Mouse (Mus musculus) brown adipose tissue, adult 24 weeks (tissue): ENCODE measurements at regions not wholly inside any gene's neighbourhood (a gene's known extent, or its start where the extent isn't known, plus 50 kb on each side); places are given as distances from the start of the nearest gene placed in this dataset.

Experiments used
- H3K27ac ChIP-seq: fragments of 200-500 bp; replicated peaks from 2 replicates; pipeline ENCODE4 v1.5.1; 2012; ENCODE audit warnings: low read depth, mild to moderate bottlenecking, low read length
- H3K4me1 ChIP-seq: fragments of 200-500 bp; 2 replicates; pipeline ENCODE4 v1.6.1; 2012; ENCODE audit warnings: low read length, mixed read lengths; ENCODE audit not compliant: control insufficient read depth, insufficient read depth, insufficient read length
- H3K4me3 ChIP-seq: fragments of 200-500 bp; 2 replicates; pipeline ENCODE4 v1.5.1; 2012; ENCODE audit warnings: low read depth, mild to moderate bottlenecking, low read length, moderate library complexity; ENCODE audit not compliant: insufficient read depth

- H3K4me1 ChIP-seq: peaks cover 3% of the 10 kb centered on the region; the same call in 1 of the 2 replicates
- H3K27ac ChIP-seq: no peak overlapping the region
- H3K4me3 ChIP-seq: no peak overlapping the region
These were observed 346.9 kb downstream of the Sox4 start for GRCm38 (mm10) chr13:28606651-28607050.

DNA sequence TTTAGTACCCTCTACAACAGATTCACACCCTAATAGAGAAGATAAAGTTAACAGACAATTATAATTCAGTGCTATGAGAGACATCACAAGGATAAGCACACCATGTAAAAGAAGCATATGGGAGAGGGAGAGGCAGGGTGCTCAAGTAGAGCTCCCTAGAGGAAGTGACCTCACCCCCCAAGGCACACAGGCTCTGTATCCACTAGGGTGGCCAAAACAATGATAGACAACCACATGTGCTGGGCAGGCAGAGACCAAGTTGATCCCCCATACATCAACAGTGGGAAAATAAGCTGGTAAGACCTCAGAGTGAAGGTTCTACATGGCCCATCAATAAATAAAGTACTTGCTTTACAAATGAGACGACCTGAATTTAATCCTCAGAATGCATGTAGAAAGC lies 347.7 kb downstream of the Sox4 start:
- H3K27ac ChIP-seq: no peak overlapping the region
- no peak overlapping the region for H3K4me3 ChIP-seq
- H3K4me1 ChIP-seq: peaks cover 3% of the 10 kb centered on the region; the same call in 1 of the 2 replicates

- H3K4me1 ChIP-seq: peaks cover 3% of the 10 kb centered on the region; the same call in 1 of the 2 replicates
- no peak overlapping the region for H3K27ac ChIP-seq
- H3K4me3 ChIP-seq: no peak overlapping the region
These were observed 346.7 kb downstream of the Gm11361 start for GRCm38 (mm10) chr13:28604016-28604415.

GRCm38 (mm10) chr13:28600792-28601191 lies 343.5 kb downstream of the Gm11361 start:
- H3K4me1 ChIP-seq: no peaks in the 10 kb centered on the region
- H3K4me3 ChIP-seq: no peak overlapping the region
- no peak overlapping the region for H3K27ac ChIP-seq

GRCm38 (mm10) chr13:28596367-28596766 lies 339.0 kb downstream of the Gm11361 start:
- Histone ChIP-seq H3K27ac (no peak overlapping the region), H3K4me3 (no peak overlapping the region), H3K4me1 (no peaks in the 10 kb centered on the region)

- no peak overlapping the region for H3K27ac ChIP-seq
- H3K4me1 ChIP-seq: no peaks in the 10 kb centered on the region
- no peak overlapping the region for H3K4me3 ChIP-seq
These were observed 334.8 kb downstream of the Gm11361 start for GRCm38 (mm10) chr13:28592176-28592575.

GRCm38 (mm10) chr13:28587977-28588376 lies 330.6 kb downstream of the Gm11361 start:
- no peak overlapping the region for H3K27ac ChIP-seq
- H3K4me1 ChIP-seq: 0 out of 2 replicates have a peak, but pooled peaks cover 2% of the 10 kb centered on the region
- H3K4me3 ChIP-seq: no peak overlapping the region

DNA sequence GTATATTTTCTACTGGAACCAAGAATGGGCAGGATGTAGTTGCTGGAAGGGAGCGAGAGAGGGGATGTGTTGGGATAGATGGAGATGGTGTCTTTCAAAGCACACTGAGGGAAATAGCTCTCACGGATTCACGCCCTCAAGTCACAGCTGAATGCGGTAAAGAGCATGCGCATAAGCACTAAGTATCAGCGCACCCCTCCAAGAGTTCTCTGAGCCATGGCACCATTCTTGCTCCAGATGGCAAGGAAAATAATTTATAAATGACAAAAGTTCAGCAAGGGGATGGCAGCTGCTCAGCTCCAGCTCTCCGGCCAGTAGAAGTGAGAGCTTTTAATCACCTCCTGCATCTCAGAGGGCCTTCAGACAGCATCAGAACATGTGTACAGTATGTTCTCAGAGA lies 329.4 kb downstream of the Gm11361 start:
- Histone ChIP-seq H3K4me3 (no peak overlapping the region), H3K27ac (no peak overlapping the region), H3K4me1 (0 out of 2 replicates have a peak, but pooled peaks cover 2% of the 10 kb centered on the region)

- no peak overlapping the region for H3K27ac ChIP-seq
- no peak overlapping the region for H3K4me3 ChIP-seq
- H3K4me1 ChIP-seq: 0 out of 2 replicates have a peak, but pooled peaks cover 2% of the 10 kb centered on the region
These were observed 328.8 kb downstream of the Gm11361 start for GRCm38 (mm10) chr13:28586140-28586539.

DNA sequence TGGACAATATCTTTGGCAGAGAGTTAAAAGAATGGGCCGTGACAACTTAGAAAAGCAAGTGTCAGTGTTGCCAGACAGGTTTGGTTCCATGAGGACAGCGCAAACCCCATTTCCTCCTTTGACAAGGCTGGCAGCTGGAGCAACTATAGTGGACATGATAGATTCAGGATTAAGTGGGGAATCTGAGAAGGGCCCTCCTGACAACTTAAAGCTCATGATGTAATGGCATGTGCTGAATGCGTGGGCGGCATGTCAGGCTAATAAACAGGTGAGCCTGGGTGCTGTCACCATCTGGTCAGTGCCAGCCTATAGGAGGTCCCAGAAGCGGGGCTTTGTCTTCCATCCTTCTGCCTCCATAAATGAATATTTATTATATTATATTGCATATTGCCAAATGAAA lies 326.3 kb downstream of the Gm11361 start:
- peaks cover 2% of the 10 kb centered on the region; the same call in 1 of the 2 replicates for H3K4me1 ChIP-seq
- no peak overlapping the region for H3K27ac ChIP-seq
- no peak overlapping the region for H3K4me3 ChIP-seq

DNA sequence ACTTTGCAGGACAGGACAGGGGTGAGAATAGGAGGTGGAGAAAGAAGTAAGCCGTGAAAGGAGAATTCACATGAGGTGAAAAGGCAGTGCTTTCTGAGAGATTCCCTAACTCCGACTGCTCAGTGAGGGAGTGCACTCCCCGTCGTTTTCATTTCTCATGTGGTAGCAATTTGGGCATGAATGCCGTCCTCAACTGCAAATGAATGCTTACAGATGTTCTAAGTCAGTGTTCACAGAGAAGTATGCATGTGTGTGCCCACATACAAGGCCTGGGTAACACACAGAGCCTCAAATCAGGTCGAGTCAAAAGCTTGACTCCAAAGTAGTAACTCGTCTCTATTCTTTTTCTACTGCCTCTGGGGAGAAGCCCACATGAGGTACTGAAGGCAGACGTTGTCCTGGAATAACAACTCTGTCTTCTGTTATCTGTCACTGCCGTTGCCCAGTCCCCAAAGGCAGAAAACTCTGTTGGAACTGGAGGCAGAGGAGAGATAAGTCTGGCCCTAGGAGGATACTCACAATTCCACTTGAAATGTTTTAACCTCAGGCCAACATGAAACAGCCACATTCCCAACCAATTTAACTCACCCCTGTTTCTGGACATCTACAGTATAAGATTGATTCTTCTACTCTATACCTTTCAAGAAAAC lies 318.0 kb downstream of the Gm11361 start:
- Histone ChIP-seq H3K4me1 (no peaks in the 10 kb centered on the region; the same call in 1 of the 2 replicates), H3K4me3 (no peak overlapping the region), H3K27ac (no peak overlapping the region)

DNA sequence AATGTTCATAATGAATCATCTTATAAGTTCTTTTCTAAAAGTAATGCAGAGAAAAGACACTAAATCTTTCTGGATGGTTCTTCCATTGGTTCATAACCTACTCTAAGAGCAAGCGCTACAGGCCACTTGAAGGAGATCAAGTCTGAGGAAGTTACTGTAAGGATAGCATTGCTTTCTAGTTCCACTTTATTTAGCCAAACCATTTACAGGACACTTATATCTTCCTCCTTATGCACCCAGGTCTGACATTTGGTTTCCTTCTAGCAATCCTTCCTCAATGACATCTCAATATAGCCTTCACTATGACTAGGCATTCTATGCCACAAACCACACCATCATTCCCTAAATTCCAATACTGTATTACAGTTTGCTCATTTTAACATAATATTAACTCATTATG lies 316.0 kb downstream of the Gm11361 start:
- Histone ChIP-seq H3K4me3 (no peak overlapping the region), H3K4me1 (no peaks in the 10 kb centered on the region), H3K27ac (no peak overlapping the region)

- H3K4me1 ChIP-seq: no peaks in the 10 kb centered on the region
- no peak overlapping the region for H3K4me3 ChIP-seq
- no peak overlapping the region for H3K27ac ChIP-seq
These were observed 315.1 kb downstream of the Gm11361 start for GRCm38 (mm10) chr13:28572448-28572847.

- Histone ChIP-seq H3K4me1 (no peaks in the 10 kb centered on the region), H3K27ac (no peak overlapping the region), H3K4me3 (no peak overlapping the region)
These were observed 314.4 kb downstream of the Gm11361 start for GRCm38 (mm10) chr13:28571716-28572115.

DNA sequence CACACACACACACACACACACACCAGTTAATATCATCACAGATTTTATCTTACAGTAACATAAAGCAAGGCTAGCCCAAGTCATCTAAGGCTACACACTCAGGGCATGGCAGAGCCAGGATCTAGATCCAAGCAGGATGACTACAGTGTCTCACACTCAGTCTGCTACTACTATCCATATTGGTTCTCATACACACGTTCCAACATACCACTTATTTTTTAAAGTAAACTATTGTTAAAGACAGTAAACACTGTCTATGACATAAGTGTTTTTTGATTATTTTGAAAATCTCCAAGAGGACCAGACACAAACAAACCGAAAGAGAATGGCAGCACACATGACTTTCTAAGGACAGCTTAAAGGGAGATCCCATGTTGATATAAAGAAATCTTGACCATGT lies 306.3 kb downstream of the Gm11361 start:
- H3K4me3 ChIP-seq: no peak overlapping the region
- no peaks in the 10 kb centered on the region for H3K4me1 ChIP-seq
- H3K27ac ChIP-seq: no peak overlapping the region

DNA sequence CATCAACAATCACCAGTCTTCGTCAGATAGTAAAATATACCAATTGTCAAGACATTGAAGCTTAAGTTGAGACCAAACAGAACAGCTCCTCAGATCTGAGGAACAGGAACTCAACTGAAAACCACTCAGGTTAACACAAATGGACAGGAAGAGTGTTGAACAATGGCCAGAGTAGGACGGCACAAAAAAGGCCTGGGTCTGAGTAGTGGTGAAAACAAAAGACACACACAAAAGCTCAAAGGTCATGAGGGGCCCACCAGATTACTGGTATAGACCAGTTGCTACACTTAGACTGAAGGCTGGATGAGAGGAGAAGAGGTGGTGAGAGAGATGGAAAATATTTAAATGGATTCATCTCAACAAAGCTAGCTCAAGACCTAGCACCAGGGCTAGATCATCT lies 302.8 kb downstream of the Gm11361 start:
- H3K4me3 ChIP-seq: no peak overlapping the region
- no peaks in the 10 kb centered on the region for H3K4me1 ChIP-seq
- H3K27ac ChIP-seq: no peak overlapping the region
